Mouse (Mus musculus) G1E (cell line): Measurements from ENCODE around the gene Olfr1494. TPM values are rescaled to one million over a fixed set of nuclear protein-coding genes. Genes with fewer than 3 reads are reported as not detected.

ENCODE experiments used
- ATAC-seq: 2 replicates; pipeline ENCODE4 v1.8.0; 2016; ENCODE audit warnings: mild to moderate bottlenecking; ENCODE audit not compliant: insufficient number of reproducible peaks, poor library complexity, low FRiP score, severe bottlenecking; ENCODE audit errors: extremely low read depth
- DNase-seq: peaks from one replicate; pipeline ENCODE4 v3.0.0; 2012; ENCODE audit warnings: low spot score
- H3K27me3 ChIP-seq: 2 replicates; pipeline ENCODE4 v1.6.1; 2012; ENCODE audit warnings: mild to moderate bottlenecking, low read length, inconsistent platforms; ENCODE audit not compliant: insufficient read depth
- H3K36me3 ChIP-seq: replicated peaks from 2 replicates; pipeline ENCODE3; 2012; ENCODE audit warnings: mild to moderate bottlenecking, inconsistent platforms
- H3K4me1 ChIP-seq: 2 replicates; pipeline ENCODE4 v1.6.1; 2012; ENCODE audit warnings: low read depth, low read length, inconsistent platforms, mixed read lengths; ENCODE audit not compliant: insufficient read depth
- H3K4me3 ChIP-seq: 2 replicates; pipeline ENCODE4 v1.5.1; 2012; ENCODE audit warnings: low read depth, mild to moderate bottlenecking, inconsistent platforms, low read length, moderate library complexity, mixed read lengths
- H3K9me3 ChIP-seq: replicated peaks from 2 replicates; pipeline ENCODE4 v1.6.1; 2012; ENCODE audit warnings: inconsistent platforms
- CTCF ChIP-seq: IDR thresholded peaks from 2 replicates; pipeline ENCODE4 v1.5.1; 2012; ENCODE audit warnings: low read depth, low read length, inconsistent platforms, mixed read lengths
- GATA1 ChIP-seq: IDR thresholded peaks from 2 replicates; pipeline ENCODE4 v1.6.1; 2012; ENCODE audit warnings: borderline replicate concordance, low read length, inconsistent platforms, mixed read lengths
- GATA2 ChIP-seq: IDR thresholded peaks from 2 replicates; pipeline ENCODE4 v1.6.1; 2012; ENCODE audit warnings: low read depth, low read length, inconsistent platforms, borderline replicate concordance
- POLR2AphosphoS5 ChIP-seq: IDR thresholded peaks from 2 replicates; pipeline ENCODE4 v1.6.1; 2012; ENCODE audit warnings: low read depth, low read length, inconsistent platforms; ENCODE audit not compliant: insufficient replicate concordance
- TAL1 ChIP-seq: conservative IDR thresholded peaks from 2 replicates; pipeline ENCODE4 v1.6.1; 2012; ENCODE audit warnings: low read depth, low read length, inconsistent platforms, mixed read lengths
- polyA plus RNA-seq: library from polyadenylated mRNA; stranded (reverse); fragments of >175 nt; gene quantifications from 2 replicates; pipeline ENCODE4 v1.2.3, GENCODE M21; 2012
- total RNA-seq, 2 experiments: library from RNA; stranded (forward) in 1 of 2; stranded (reverse) in 1 of 2; fragments of 200-1000 nt in 1 of 2; fragments of >200 nt in 1 of 2; fragmentation: Nextera tagmentation in 1 of 2; gene quantifications; 2 replicates each; pipeline ENCODE4 v1.2.3; 2014 to 2017

Olfr1494 gene
- total and polyA plus RNA-seq, 3 experiments = 0.05 TPM; not detected in 2

- Histone ChIP-seq H3K4me1 (no peaks in the 10 kb centered on the region), H3K36me3 (no peaks in the 10 kb centered on the region), H3K27me3 (no peaks in the 10 kb centered on the region), H3K4me3 (no peak within 1 kb of the TSS), H3K9me3 (no peaks in the 10 kb centered on the region)
- ATAC-seq (no peak), DNase-seq (no peak)
- TF ChIP-seq POLR2AphosphoS5 (no peak), CTCF (no peak), GATA2 (no peak), TAL1 (no peak), GATA1 (no peak)
Measured at GRCm38 (mm10) chr19:13777578-13777977, 38.0 kb downstream of the Olfr1494 start, which contains the start of gene Olfr1496. Gene Olfr1496 (plus strand): TSS chr19:13777878.

DNA sequence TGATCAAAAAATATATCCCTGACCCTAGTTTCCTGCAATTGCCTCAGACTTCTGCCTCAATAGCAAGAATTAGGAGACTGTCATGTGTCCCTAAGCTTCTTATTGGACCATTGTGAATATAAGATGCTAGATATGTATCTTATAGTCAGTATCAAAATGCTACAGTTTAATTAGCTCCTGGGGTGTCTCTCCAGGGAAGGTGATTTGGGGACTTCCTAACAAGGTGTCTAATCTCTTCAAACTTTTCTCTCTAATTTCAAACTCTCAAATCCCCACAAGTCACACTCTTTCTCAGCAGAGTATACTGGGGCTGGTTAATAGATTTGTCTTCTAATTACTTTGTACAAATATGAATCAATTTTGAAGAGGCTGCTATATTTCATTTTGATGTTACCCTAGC, 58.6 kb downstream of the Olfr1494 start, which contains the start of gene Olfr1497:
Gene Olfr1497 (minus strand): TSS at position 101 of the 400 bp plus-strand sequence.
- Histone ChIP-seq H3K9me3 (no peaks in the 10 kb centered on the region), H3K4me1 (no peaks in the 10 kb centered on the region), H3K36me3 (no peaks in the 10 kb centered on the region), H3K4me3 (no peak within 1 kb of the TSS), H3K27me3 (no peaks in the 10 kb centered on the region)
- ATAC-seq (no peak), DNase-seq (no peak)
- TF ChIP-seq GATA2 (no peak), GATA1 (no peak), TAL1 (no peak), CTCF (no peak), POLR2AphosphoS5 (no peak)

Other genes with a start within 250 kb of the Olfr1494 start
- gene Olfr1477, start 239.2 kb upstream of the Olfr1494 start, total RNA-seq (2014; fragmentation: Nextera tagmentation) = not detected in 2 replicates
- 0.12 TPM in 1 of 2 replicates, not detected in the other for gene Olfr1477, start 239.2 kb upstream of the Olfr1494 start, total RNA-seq (2017)
- gene Olfr1477, start 239.2 kb upstream of the Olfr1494 start, polyA plus RNA-seq = not detected in 2 replicates
- not detected in 2 replicates for gene Olfr1480, start 211.8 kb upstream of the Olfr1494 start, total RNA-seq (2014; fragmentation: Nextera tagmentation)
- 0.23 TPM in 1 of 2 replicates, not detected in the other for gene Olfr1480, start 211.8 kb upstream of the Olfr1494 start, total RNA-seq (2017)
- gene Olfr1480, start 211.8 kb upstream of the Olfr1494 start, polyA plus RNA-seq = not detected in 2 replicates
- gene Olfr1484, start 156.2 kb upstream of the Olfr1494 start, total RNA-seq (2014; fragmentation: Nextera tagmentation) = not detected in 2 replicates
- gene Olfr1484, start 156.2 kb upstream of the Olfr1494 start, total RNA-seq (2017) = 0.06 and 0.76 TPM in 2 replicates
- not detected in 2 replicates for gene Olfr1484, start 156.2 kb upstream of the Olfr1494 start, polyA plus RNA-seq
- gene Olfr1487, start 122.4 kb upstream of the Olfr1494 start, total RNA-seq (2014; fragmentation: Nextera tagmentation) = not detected in 2 replicates
- gene Olfr1487, start 122.4 kb upstream of the Olfr1494 start, total RNA-seq (2017) = 0.05 and 0.12 TPM in 2 replicates
- gene Olfr1487, start 122.4 kb upstream of the Olfr1494 start, polyA plus RNA-seq = not detected in 2 replicates
- gene Olfr1489, start 108.1 kb upstream of the Olfr1494 start, total RNA-seq (2014; fragmentation: Nextera tagmentation) = not detected in 2 replicates
- 0.12 and 0.44 TPM in 2 replicates for gene Olfr1489, start 108.1 kb upstream of the Olfr1494 start, total RNA-seq (2017)
- not detected in 2 replicates for gene Olfr1489, start 108.1 kb upstream of the Olfr1494 start, polyA plus RNA-seq
- gene Olfr1490, start 88.6 kb upstream of the Olfr1494 start, total RNA-seq (2014; fragmentation: Nextera tagmentation) = not detected in 2 replicates
- gene Olfr1490, start 88.6 kb upstream of the Olfr1494 start, total RNA-seq (2017) = 0.06 TPM in 1 of 2 replicates, not detected in the other
- not detected in 2 replicates for gene Olfr1490, start 88.6 kb upstream of the Olfr1494 start, polyA plus RNA-seq
- gene Olfr1491, start 42.5 kb upstream of the Olfr1494 start, total RNA-seq (2014; fragmentation: Nextera tagmentation) = not detected in 2 replicates
- 0.11 and 0.12 TPM in 2 replicates for gene Olfr1491, start 42.5 kb upstream of the Olfr1494 start, total RNA-seq (2017)
- not detected in 2 replicates for gene Olfr1491, start 42.5 kb upstream of the Olfr1494 start, polyA plus RNA-seq
- gene Olfr1493-ps1, start 16.4 kb upstream of the Olfr1494 start, total RNA-seq (2014; fragmentation: Nextera tagmentation) = not detected in 2 replicates
- gene Olfr1493-ps1, start 16.4 kb upstream of the Olfr1494 start, total RNA-seq (2017) = 0.11 TPM in 1 of 2 replicates, not detected in the other
- gene Olfr1493-ps1, start 16.4 kb upstream of the Olfr1494 start, polyA plus RNA-seq = not detected in 2 replicates
- not detected in 2 replicates for gene Olfr1495, start 24.9 kb downstream of the Olfr1494 start, total RNA-seq (2014; fragmentation: Nextera tagmentation)
- not detected in 2 replicates for gene Olfr1495, start 24.9 kb downstream of the Olfr1494 start, total RNA-seq (2017)
- not detected in 2 replicates for gene Olfr1495, start 24.9 kb downstream of the Olfr1494 start, polyA plus RNA-seq
- not detected in 2 replicates for gene Olfr1496, start 38.1 kb downstream of the Olfr1494 start, total RNA-seq (2014; fragmentation: Nextera tagmentation)
- 0.27 and 0.29 TPM in 2 replicates for gene Olfr1496, start 38.1 kb downstream of the Olfr1494 start, total RNA-seq (2017)
- gene Olfr1496, start 38.1 kb downstream of the Olfr1494 start, polyA plus RNA-seq = not detected in 2 replicates
- gene Olfr1497, start 58.5 kb downstream of the Olfr1494 start, total RNA-seq (2014; fragmentation: Nextera tagmentation) = not detected in 2 replicates
- gene Olfr1497, start 58.5 kb downstream of the Olfr1494 start, total RNA-seq (2017) = 0.06 TPM in 1 of 2 replicates, not detected in the other
- not detected in 2 replicates for gene Olfr1497, start 58.5 kb downstream of the Olfr1494 start, polyA plus RNA-seq
- not detected in 2 replicates for gene Olfr1499, start 79.7 kb downstream of the Olfr1494 start, total RNA-seq (2014; fragmentation: Nextera tagmentation)
- gene Olfr1499, start 79.7 kb downstream of the Olfr1494 start, total RNA-seq (2017) = 0.46 TPM in 1 of 2 replicates, not detected in the other
- not detected in 2 replicates for gene Olfr1499, start 79.7 kb downstream of the Olfr1494 start, polyA plus RNA-seq
- not detected in 2 replicates for gene Olfr1500, start 90.8 kb downstream of the Olfr1494 start, total RNA-seq (2014; fragmentation: Nextera tagmentation)
- gene Olfr1500, start 90.8 kb downstream of the Olfr1494 start, total RNA-seq (2017) = not detected in 2 replicates
- not detected in 2 replicates for gene Olfr1500, start 90.8 kb downstream of the Olfr1494 start, polyA plus RNA-seq
- gene Olfr1501, start 111.0 kb downstream of the Olfr1494 start, total RNA-seq (2014; fragmentation: Nextera tagmentation) = not detected in 2 replicates
- gene Olfr1501, start 111.0 kb downstream of the Olfr1494 start, total RNA-seq (2017) = 0.05 TPM in 1 of 2 replicates, not detected in the other
- not detected in 2 replicates for gene Olfr1501, start 111.0 kb downstream of the Olfr1494 start, polyA plus RNA-seq
- gene Olfr1502, start 122.1 kb downstream of the Olfr1494 start, total RNA-seq (2014; fragmentation: Nextera tagmentation) = not detected in 2 replicates
- gene Olfr1502, start 122.1 kb downstream of the Olfr1494 start, total RNA-seq (2017) = 0.38 TPM in 1 of 2 replicates, not detected in the other
- gene Olfr1502, start 122.1 kb downstream of the Olfr1494 start, polyA plus RNA-seq = not detected in 2 replicates
- not detected in 2 replicates for gene Olfr1504, start 158.2 kb downstream of the Olfr1494 start, total RNA-seq (2014; fragmentation: Nextera tagmentation)
- gene Olfr1504, start 158.2 kb downstream of the Olfr1494 start, total RNA-seq (2017) = 0.12 and 0.38 TPM in 2 replicates
- not detected in 2 replicates for gene Olfr1504, start 158.2 kb downstream of the Olfr1494 start, polyA plus RNA-seq
- not detected in 2 replicates for gene Olfr1505, start 173.8 kb downstream of the Olfr1494 start, total RNA-seq (2014; fragmentation: Nextera tagmentation)
- gene Olfr1505, start 173.8 kb downstream of the Olfr1494 start, total RNA-seq (2017) = 0.33 TPM in 1 of 2 replicates, not detected in the other
- gene Olfr1505, start 173.8 kb downstream of the Olfr1494 start, polyA plus RNA-seq = not detected in 2 replicates